Mouse (Mus musculus): Measurements from ENCODE around the gene Tmem87b. TPM values are rescaled to one million over a fixed set of nuclear protein-coding genes. Genes with fewer than 3 reads are reported as not detected.

The Tmem87b gene
- total RNA-seq, 2 experiments from 2014 or later = 6.0 to 12.9 TPM

DNA sequence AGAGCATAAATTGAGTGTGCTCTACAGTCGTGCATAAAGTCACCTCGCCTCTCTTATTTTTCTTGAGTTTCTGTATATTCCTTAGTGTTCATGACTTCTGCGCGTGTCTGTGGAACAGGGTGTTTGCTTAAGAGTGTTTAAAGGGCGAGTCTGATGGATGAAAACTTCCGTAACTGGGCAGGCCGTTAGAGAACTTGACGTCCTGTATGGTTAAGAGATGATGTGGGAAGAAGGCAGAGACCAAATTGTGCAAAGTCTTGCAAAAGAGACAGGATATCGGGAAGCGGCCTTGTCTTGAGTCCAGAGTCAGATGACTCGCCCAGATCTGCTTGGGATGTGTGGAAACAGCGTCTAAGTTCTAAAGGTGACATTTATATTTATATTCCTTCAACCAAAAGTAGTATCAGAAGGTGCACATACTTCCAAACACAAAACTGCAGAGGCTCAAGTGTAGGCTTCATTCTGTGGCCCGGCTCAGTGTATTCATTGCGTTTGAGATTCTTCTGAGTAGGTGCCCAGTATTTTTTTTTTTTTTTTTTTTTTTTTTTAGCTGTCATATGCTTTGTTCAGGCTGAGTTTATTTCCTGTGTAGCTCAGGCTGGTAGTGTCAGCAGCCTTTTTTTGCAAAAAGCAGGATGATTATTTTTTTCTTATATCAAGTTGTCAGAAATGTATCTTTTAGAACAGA lies 1.2 kb downstream of the Tmem87b start:
- ATAC-seq (ENCODE audit: poor library complexity, severe bottlenecking) = peak; percentile 2; the same call in 1 of the 2 replicates

DNA sequence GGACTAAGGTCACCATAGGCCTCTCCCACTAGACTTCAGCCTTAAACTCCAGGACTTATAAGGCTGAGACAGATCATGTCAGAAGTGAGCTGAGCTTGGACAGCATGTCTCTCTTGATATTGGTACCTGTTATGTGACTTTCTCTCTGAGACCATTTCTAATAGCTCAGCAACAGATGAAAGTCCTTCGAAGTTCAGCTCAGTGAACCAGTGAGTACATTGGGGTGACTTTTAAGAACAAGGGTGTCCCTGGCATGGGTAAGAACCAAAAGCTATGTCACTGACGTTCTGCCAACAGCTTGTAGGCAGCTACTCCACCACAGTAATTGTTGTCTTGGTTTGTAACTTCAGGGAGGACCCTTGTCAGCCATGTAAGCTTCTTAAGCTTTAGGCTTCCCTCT lies 2.7 kb downstream of the Tmem87b start:
- ATAC-seq (ENCODE audit: poor library complexity, severe bottlenecking) = no peak

DNA sequence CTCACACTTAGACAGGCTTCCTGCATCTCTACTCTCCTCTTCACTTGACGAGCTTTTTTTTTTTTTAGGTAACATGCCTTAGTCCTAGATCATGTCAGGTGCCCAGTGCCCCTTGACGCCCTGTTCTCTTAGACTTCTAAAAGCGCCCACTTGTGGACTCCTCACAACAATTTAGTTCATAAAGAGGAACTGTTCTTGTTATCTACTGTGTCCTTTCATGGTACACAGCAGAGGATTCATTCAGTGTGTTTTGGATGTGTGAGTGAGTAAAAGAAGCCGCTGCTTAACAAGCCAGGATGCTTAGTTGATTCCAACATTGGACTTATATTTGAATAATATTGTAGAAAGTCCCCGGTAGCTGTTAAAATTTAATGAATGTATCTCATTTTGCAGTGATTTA lies 6.0 kb downstream of the Tmem87b start:
- ATAC-seq (ENCODE audit: poor library complexity, severe bottlenecking) = no peak

DNA sequence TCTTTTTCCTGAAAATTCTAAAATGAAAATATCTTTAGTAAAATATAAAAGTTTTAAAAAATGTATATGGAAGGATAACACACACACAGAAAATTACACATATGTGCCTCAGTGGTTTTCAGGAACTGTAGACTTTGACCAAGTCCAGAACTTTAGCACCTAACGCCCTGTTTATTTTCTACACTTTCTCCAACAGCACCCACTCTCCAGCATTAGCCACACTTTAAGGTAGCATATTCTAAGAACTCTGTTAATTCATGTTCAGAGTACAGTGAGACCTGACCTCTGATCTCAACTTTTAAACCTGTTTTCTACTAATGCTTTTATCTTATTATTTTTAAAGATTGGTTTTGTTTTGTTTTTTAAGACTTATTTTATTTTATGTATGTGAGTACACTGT lies 9.9 kb downstream of the Tmem87b start:
- no peak for ATAC-seq (ENCODE audit: poor library complexity, severe bottlenecking)

DNA sequence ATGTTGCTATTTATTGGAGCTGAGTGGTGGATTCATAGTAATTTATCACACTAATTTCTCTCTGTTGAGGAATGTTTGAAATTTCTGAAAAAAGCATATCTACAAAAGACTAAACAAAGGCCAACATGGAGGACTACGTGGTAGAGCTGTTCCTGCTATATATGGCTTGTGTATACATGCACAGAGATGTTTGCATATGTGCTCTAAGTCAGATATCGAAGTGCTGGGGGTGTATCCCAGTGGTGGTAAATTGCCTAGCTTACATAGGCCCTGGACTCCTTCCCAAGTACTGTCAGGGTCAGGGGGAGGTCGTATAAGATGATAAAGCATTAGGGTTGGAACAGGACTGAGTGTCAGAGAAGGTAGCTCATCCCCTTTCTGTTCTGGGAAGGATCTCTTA lies 14.7 kb downstream of the Tmem87b start:
- ATAC-seq (ENCODE audit: poor library complexity, severe bottlenecking) = no peak

DNA sequence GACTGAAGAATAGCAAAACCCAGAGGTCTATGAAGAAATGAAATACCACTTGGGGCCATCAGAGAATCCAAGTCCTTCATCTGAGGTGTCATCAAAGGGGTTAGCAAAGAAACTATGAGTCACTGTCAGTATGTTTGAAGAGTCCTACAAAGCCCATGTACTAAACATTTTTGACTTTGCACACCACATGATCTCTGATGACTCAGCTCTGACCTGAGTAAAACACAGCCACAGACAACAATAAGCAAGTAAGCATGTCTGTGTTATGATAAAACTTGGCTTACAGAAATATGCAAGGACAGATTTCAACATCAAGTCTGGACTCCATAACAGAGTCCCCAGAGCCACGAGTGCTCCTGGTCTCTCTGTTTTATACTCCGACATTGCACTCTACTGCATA lies 15.1 kb downstream of the Tmem87b start:
- no peak for ATAC-seq (ENCODE audit: poor library complexity, severe bottlenecking)

DNA sequence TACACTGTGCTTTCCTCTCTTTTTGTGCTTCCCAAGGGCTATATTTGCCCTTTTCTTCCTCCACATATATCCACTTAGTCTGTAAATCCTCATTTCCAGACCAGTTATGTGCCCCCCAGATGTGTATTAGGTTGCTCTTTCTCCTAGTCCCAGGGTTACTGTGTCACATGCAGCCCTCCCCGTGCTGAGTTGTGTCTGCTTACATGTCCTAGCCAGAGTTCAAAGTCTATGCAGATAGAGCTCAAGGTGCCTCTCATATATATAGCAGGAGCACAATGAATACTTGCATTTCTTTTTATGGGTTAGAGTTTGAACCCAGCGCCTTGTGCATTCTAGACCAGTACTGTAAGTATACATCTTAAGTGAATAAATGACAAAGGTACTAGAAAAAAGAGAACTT lies 15.5 kb downstream of the Tmem87b start:
- no peak for ATAC-seq (ENCODE audit: poor library complexity, severe bottlenecking)

DNA sequence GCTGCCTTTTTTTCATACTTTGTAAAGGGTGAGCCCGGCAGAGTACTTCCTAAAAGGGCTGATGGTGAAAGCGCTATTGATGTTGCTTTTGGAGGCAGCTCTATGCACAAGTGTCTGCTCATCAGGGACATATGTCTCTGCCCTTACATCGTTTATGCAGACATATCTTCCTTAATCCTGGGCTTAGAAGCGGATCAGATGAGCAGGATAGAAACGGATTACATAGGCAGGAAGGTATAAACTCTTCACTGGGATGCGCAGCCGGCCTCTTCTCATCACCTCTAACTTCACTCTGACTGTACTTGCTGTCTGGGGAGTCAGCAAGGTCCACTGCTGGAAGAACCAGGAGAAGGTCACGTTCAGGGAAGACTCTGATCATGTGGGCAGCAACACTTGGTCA lies 19.6 kb downstream of the Tmem87b start:
- ATAC-seq (ENCODE audit: poor library complexity, severe bottlenecking) = no peak

DNA sequence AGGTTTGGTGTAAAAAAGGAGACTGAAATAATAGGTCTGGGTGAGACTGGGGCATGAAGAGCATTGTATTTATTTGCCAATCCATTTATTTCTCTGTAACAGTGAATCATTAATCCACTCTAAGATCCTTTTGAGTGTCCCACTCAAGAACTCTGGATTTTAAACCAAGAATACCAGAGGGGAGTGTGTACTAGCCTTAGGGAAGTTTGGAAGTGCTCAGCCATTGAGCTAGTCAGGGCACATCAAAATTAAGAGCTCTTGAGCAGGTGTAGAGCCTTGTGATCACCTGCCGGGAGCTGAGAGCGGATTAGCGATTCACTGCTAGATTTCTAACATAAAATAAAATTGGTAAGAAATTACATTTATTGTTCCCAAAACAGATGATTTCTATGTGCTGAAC lies 20.7 kb downstream of the Tmem87b start:
- no peak for ATAC-seq (ENCODE audit: poor library complexity, severe bottlenecking)

DNA sequence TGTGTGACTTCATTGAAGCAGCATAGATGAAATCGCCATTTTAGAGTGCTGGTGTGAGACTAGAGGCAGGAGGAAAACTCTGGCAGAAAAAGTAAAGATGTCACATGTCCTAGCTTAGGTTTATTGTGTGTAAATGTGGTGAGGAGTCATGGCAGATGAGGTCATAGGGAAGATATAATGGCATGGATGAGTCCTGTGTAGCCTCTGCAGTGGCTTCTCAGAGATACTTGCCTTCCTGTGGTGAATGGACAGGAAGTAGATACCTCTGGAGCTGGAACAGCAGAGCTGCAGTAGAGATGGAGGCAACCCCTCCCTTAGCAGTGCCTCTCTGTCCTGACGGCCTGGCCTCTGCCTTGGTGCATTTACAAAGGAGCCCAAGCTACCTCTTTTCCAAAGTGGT lies 21.6 kb downstream of the Tmem87b start:
- no peak for ATAC-seq (ENCODE audit: poor library complexity, severe bottlenecking)

DNA sequence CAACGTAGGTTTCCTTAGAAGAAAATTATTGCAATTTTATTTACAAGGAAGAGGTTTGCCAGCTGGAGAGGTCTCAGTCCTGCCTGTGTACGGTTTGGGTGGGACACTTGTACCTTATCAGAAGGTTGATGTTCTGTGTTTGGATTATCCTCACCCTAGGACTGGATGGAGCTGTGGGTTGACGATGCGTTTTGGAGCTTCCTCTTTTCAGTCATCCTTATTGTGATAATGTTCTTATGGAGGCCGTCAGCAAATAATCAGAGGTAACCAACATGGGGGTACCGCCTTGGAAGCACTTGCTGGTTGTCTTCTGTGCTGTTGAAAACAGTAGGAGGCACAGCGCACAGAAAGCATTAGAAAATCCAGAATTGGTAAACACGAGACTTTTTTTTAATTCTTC lies 24.5 kb downstream of the Tmem87b start:
- no peak for ATAC-seq (ENCODE audit: poor library complexity, severe bottlenecking)

DNA sequence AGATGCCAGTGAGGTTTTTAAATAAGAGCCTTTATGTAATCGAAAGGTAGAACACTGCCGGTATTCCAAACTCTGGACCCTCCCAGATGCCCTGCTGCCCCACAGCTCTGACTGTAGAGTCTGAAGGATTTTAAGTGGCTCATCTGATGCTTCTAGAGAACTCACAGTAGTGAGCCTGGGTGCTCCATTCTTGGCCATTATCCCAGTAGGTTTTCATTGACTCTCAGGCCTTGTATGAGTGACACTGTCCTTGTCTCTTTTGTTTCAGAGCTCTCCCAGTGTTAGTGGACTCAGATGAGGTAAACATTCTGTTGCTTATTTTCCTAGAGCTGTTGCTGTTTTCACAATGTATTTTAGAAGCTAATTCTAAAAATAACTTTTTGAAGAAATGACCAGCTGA lies 32.1 kb downstream of the Tmem87b start:
- ATAC-seq (ENCODE audit: poor library complexity, severe bottlenecking) = no peak

DNA sequence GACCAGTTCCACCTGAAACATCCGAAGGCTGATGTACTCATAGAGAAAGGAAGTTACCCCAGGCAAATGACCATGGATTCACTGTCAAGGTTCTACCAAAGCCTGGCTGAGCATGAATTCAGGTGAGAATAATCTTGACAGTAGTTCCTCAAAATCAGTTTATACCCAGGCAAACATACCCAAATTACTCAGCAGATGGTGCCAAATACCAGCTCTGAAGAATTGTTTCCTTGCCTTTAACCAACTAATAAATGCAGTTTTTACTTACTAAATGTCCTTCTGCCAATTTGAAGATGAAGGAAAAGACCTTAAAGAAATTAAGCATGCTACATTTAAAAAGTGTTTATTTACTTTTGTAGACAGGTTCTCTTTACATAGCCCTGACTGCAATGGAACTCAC lies 38.8 kb downstream of the Tmem87b start:
- ATAC-seq (ENCODE audit: poor library complexity, severe bottlenecking) = no peak

DNA sequence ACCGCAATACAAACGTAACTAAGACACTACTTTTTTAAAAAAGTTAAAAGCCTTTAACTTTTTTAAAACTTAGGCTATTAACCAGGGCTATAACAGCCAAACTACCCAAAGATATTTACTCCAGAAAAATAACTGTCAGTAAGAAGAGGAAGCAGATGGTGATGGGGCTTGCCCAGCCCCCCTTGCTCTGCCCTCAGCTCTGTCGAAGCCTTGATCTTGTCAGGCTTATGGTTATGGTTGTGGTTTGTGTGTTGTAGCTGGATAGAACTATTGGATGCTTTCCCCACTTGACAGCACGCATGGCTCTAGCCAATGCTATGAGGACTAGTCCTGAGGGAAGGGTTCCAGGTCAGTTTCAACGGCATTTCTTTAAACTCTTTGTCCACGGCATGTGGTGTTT lies 41.0 kb downstream of the Tmem87b start:
- no peak for ATAC-seq (ENCODE audit: poor library complexity, severe bottlenecking)

DNA sequence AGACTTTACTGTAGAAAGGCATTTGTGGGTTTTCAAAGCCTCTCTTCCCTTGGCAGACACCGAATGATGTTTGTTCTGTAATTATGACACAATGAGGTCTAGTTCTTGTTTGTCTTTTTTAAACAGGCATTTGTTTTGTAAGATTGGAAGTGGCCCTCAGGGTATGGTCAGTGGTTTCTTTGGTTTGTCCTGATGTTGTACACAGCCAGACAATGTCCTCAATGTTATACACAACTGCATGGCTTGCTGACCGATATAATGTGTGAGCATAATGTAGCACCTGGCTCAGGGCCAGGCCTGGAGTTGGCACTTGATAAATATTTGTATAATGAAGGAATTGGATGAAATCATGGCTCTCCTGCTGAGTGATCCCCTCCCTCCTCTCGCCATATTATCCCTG lies 41.9 kb downstream of the Tmem87b start:
- ATAC-seq (ENCODE audit: poor library complexity, severe bottlenecking) = no peak

DNA sequence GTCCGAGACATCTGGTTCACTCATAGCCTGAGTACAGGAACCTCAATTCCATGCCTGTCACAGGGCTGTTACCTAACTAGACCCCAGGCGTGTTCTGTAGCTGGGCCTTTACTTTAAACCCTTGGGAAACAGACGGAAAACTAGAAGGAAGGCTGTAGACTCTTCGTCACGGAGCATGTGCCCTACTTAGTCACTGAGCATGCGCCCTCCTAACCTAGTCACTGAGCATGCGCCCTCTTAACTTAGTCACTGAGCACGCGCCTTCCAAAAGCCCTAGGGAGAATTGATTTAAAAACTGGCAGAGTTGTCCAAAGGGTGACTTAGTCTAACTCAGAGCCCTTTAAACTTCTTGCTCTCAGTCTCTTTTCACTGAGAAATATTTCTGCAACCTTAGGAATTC lies 44.7 kb downstream of the Tmem87b start, which contains the start of gene Fbln7:
Gene Fbln7 (plus strand): TSS at position 346 of the 400 bp plus-strand sequence.
- no peak for ATAC-seq (ENCODE audit: poor library complexity, severe bottlenecking)

DNA sequence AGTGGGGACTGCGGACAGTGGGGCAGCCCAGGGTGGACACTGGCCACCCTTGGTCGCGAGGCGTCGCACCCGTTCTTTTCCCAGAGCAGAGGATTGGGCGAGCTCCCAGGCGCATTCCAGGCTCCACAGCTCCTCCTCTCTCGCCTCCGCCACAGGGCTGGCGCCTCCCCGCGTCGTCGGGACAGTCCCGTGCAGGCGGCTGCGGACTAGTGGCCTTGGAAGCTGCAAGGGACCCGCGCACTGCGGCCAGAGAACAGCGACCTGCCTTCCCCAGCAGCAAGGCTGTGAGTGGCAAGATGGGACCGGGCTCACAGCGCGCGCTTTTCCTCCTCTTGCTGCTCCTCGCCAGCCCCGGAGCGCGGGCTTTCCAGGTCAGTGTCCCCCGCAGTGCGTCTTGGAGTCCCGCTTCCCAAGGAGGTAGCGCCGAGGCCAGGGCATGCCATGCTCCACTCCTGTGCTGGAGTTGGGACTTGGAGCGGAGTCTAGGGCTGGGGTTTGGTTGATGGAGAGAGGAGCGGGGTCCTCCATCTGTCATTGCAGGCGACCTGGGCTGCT lies 45.9 kb downstream of the Tmem87b start:
- no peak for ATAC-seq (ENCODE audit: poor library complexity, severe bottlenecking)

DNA sequence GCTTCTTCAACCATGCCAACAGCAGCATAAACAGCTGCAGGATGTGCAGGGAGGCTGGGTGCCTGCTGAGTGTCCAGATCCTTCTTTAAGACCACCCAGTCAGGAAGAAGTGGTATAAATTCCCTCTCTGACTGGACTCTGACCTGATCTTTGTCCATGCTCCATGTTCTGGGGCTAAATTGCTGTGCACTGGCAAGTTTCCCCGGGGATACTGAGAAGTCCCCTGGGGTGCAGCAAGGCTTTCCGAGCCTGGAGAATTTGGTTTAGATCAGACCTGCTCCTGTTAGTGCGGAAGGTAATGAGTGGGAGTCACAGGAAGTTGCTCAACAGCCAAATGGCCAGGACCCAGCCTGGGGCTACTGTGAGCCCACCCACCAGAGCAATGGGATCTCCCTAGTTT lies 47.1 kb downstream of the Tmem87b start:
- no peak for ATAC-seq (ENCODE audit: poor library complexity, severe bottlenecking)

DNA sequence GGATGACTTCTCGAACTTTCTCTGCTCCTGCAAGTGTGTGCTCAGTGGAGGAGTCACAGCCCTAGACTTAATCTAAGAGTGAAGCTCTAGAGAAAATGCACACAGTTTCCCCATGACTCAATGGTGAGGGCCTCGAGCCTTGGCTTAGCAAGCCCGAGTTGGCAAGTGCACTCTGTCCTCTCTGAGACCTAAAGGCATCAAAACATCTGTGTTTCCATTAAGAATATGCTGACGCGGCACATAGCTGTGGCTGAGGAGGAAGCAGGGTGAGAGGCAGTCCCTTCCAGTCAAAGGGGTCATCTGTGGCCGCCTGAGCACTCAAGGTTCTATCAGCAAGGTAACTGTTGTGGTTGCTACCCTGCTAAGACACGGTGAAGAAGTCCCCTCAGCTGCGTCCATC lies 53.7 kb downstream of the Tmem87b start:
- no peak for ATAC-seq (ENCODE audit: poor library complexity, severe bottlenecking)

DNA sequence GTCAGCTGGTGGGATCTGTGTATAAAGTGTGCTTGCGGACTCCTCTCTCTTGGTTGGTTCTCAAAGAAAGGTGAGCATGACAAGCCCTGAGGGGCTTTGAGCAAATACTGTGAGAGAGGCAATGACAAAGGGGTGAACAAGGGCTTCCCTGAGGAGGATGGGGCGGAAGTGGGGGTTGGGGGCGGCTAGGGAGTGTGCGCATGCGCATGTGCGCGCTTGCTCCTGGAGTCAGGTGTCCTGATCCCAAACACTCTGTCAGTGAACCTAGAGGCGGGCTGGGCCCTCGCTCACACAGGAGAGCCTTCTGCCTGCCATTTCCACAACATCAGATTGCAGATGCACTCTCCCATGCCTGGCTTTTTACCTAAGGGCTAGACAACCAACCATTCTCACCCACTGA lies 54.3 kb downstream of the Tmem87b start:
- ATAC-seq (ENCODE audit: poor library complexity, severe bottlenecking) = no peak

DNA sequence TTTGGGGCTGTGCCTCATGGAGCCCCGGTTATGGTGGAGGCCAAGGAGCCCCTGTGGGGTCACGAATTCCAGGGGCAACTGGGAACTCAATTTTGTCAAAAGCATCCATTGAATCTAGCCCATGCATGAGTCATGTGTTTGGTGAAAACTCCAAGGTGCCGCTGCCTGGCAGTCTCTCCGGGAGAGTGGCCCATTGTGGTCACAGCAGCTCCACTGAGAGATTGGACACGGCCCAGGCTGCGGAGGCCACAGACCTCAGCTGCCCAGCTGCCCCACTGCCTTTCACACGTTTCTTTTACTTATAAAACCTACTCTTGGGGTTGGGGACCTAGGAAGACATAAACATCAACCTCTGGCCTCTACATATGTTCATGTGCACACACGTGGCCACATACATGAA lies 57.6 kb downstream of the Tmem87b start:
- ATAC-seq (ENCODE audit: poor library complexity, severe bottlenecking) = no peak

DNA sequence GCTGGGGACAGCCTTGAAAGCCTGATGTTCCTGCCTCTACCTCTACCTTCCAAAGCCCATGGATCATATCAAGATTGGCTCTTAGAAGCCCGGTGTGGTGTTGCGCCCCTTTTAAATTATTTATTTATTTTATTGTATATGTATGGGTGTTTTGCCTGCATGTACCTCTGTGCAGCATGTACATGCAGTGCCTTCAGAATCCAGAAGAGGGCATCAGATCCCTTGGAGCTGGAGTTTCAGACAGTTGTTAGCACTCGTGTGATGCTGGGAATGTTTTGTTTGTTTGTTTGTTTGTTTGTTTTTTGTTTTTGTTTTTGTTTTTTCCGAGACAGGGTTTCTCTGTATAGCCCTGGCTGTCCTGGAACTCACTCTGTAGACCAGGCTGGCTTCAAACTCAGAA lies 63.3 kb downstream of the Tmem87b start:
- no peak for ATAC-seq (ENCODE audit: poor library complexity, severe bottlenecking)

DNA sequence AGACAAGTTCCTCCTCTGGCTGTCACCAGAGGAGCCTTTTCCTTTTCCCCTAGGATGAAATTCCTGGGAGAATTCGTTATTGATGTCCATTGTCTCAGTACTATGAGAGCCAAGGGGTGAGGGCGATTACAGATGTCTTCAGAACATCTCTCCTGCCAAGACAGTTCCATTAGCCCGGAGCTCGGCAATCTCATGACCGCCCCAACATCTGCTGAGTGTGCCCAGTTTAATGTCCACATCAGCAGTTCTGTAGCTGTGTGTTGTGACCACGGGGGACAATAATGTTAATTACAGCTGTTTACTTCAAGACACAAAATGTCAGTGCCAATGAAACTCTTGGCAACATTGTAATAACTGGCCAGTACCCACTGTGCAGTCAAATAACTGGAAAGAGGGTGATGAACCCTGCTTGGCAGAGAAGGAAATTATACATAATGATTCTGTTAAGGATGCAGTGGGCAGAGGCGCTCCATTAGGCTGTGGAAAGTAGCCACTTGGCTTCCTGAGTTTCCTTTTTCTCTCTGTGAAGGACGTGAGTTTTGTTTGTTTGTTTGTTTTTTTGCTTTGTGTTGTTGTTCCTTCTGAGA lies 67.4 kb downstream of the Tmem87b start:
- ATAC-seq (ENCODE audit: poor library complexity, severe bottlenecking) = no peak

Measured in megakaryocyte, adult 5-6 weeks (primary cell).